Mouse (Mus musculus) heart, adult 2 months (tissue): ENCODE measurements around the gene Gpr108.

Experiments
- CTCF ChIP-seq: fragments of 200-600 bp; IDR thresholded peaks from 2 replicates; pipeline ENCODE4 v1.8.1; 2022; ENCODE audit warnings: antibody characterized with exemption, mild to moderate bottlenecking, moderate library complexity
- EP300 ChIP-seq: fragments of 200-500 bp; IDR thresholded peaks from 2 replicates; pipeline ENCODE4 v1.6.1; 2011; ENCODE audit warnings: low read depth, low read length, control low read depth; ENCODE audit not compliant: insufficient read depth
- POLR2A ChIP-seq: fragments of 200-500 bp; IDR thresholded peaks from 2 replicates; pipeline ENCODE4 v1.6.1; 2011; ENCODE audit warnings: mild to moderate bottlenecking, low read depth, low read length, control low read depth; ENCODE audit not compliant: insufficient read depth

DNA sequence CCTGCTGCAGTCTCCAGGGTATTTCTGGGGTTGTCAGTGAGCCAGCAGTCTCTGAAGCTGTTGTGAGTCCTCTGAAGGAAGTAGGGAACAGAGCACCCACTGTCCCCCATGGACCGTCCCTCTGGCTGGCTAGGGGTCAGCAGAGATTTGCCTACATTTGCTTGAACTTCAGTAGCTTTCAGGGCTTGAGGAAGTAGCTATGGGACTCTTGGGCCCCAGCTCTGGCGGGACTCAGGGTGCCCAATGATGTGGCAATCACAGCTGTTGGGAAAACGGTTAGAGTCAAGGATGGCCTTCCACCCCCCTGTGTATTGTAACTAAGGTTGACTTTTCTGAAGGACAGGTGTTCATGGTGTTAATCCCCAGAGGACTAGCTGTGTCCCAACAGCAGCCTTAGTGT is 32.2 kb upstream of the Gpr108 start:
- TF ChIP-seq CTCF (no peak), EP300 (no peak), POLR2A (no peak)
